Mouse (Mus musculus) intestine, embryonic 14.5 days (tissue): Measurements from ENCODE around the gene Krtap9-3. TPM values are rescaled to one million over a fixed set of nuclear protein-coding genes. Genes with fewer than 3 reads are reported as not detected.

ENCODE experiments used
- ATAC-seq: fragments of 200-750 bp; cut with Nextera tagmentation; replicated peaks from 2 replicates; pipeline ENCODE4 v1.8.0; 2017; ENCODE audit warnings: low read depth, moderate number of reproducible peaks, moderate TSS enrichment, moderate library complexity; ENCODE audit not compliant: low FRiP score, low TSS enrichment
- DNase-seq: peaks from one replicate; pipeline ENCODE4 v3.0.0-alpha.2; 2018; ENCODE audit warnings: low spot score
- H3K27ac ChIP-seq: fragments of 300-500 bp; sonication (generic); 2 replicates; pipeline ENCODE4 v1.5.1; 2014; ENCODE audit warnings: low read depth, mild to moderate bottlenecking, control low read depth
- H3K27me3 ChIP-seq: fragments of 300-500 bp; sonication (generic); replicated peaks from 2 replicates; pipeline ENCODE4 v1.6.1; 2014; ENCODE audit warnings: low read length, control low read depth; ENCODE audit not compliant: control insufficient read depth, insufficient read depth
- H3K36me3 ChIP-seq: fragments of 300-500 bp; sonication (generic); 2 replicates; pipeline ENCODE4 v1.6.1; 2014; ENCODE audit warnings: low read length, control low read depth; ENCODE audit not compliant: control insufficient read depth, insufficient read depth
- H3K4me1 ChIP-seq: fragments of 300-500 bp; sonication (generic); replicated peaks from 2 replicates; pipeline ENCODE4 v1.6.1; 2014; ENCODE audit warnings: low read length, control low read depth, mixed read lengths; ENCODE audit not compliant: control insufficient read depth, insufficient read depth
- H3K4me2 ChIP-seq: fragments of 300-500 bp; sonication (generic); 2 replicates; pipeline ENCODE4 v1.6.1; 2014; ENCODE audit warnings: low read length
- H3K4me3 ChIP-seq: fragments of 300-500 bp; sonication (generic); 2 replicates; pipeline ENCODE4 v1.5.1; 2014; ENCODE audit warnings: low read depth, low read length, control low read depth, mixed read lengths
- H3K9ac ChIP-seq: fragments of 300-500 bp; sonication (generic); 2 replicates; pipeline ENCODE4 v1.6.1; 2014; ENCODE audit warnings: mild to moderate bottlenecking, low read length
- H3K9me3 ChIP-seq: fragments of 300-500 bp; sonication (generic); 2 replicates; pipeline ENCODE4 v1.6.1; 2016; ENCODE audit warnings: low read length, control low read depth; ENCODE audit not compliant: control insufficient read depth
- WGBS: fragments of 180-500 bp; shearing (Covaris S2); extraction: QIAGEN DNeasy Blood & Tissue Kit; methylation state at CpG from one replicate; pipeline ENCODE4 v1.1.7; 2014; 5-methylcytosine and 5-hydroxymethylcytosine counted together
- polyA plus RNA-seq: library from polyadenylated mRNA; unstranded; fragments of >200 nt; fragmentation: Nextera tagmentation; extraction: Ambion mirVana; gene quantifications from 2 replicates; pipeline ENCODE4 v1.2.1, GENCODE M21; 2014

The Krtap9-3 gene
- polyA plus RNA-seq, 1 experiment from 2014 or later: not detected

GRCm38 (mm10) chr11:99556753-99557152, 41.2 kb downstream of the Krtap9-3 start, which contains the start of gene Krtap3-2:
Gene Krtap3-2, minus strand, starts transcription at chr11:99556853.
- DNase-seq (no peak), ATAC-seq (no peak)
- no peak within 1 kb of the TSS for H3K4me2 ChIP-seq
- H3K4me1 ChIP-seq: no peaks in the 10 kb centered on the region
- no peak within 1 kb of the TSS for H3K9ac ChIP-seq
- no peak within 1 kb of the TSS for H3K27ac ChIP-seq
- H3K27me3 ChIP-seq: no peaks in the 10 kb centered on the region
- WGBS: 50% methylated on average over 1 of the region's 2 CpGs
- H3K36me3 ChIP-seq: no peaks in the 10 kb centered on the region
- H3K9me3 ChIP-seq: no peaks in the 10 kb centered on the region
- H3K4me3 ChIP-seq: no peak within 1 kb of the TSS

GRCm38 (mm10) chr11:99556195-99556594, 41.7 kb downstream of the Krtap9-3 start:
- ATAC-seq (no peak), DNase-seq (no peak)
- no peak overlapping the region for H3K4me2 ChIP-seq
- 88% methylated on average over 2 of the region's 2 CpGs for WGBS
- no peak overlapping the region for H3K9ac ChIP-seq
- no peaks in the 10 kb centered on the region for H3K4me1 ChIP-seq
- no peak overlapping the region for H3K27ac ChIP-seq
- H3K27me3 ChIP-seq: no peaks in the 10 kb centered on the region
- no peaks in the 10 kb centered on the region for H3K36me3 ChIP-seq
- H3K9me3 ChIP-seq: no peaks in the 10 kb centered on the region
- H3K4me3 ChIP-seq: no peak overlapping the region

GRCm38 (mm10) chr11:99550765-99551164, 47.1 kb downstream of the Krtap9-3 start, which contains the start of gene Krtap3-3:
Gene Krtap3-3, minus strand, starts transcription at chr11:99550865.
- H3K9me3 ChIP-seq: no peaks in the 10 kb centered on the region
- WGBS: 69% methylated on average over 4 of the region's 4 CpGs
- no peaks in the 10 kb centered on the region for H3K36me3 ChIP-seq
- H3K4me2 ChIP-seq: no peak within 1 kb of the TSS
- ATAC-seq (no peak), DNase-seq (no peak)
- no peaks in the 10 kb centered on the region for H3K27me3 ChIP-seq
- no peaks in the 10 kb centered on the region for H3K4me1 ChIP-seq
- H3K9ac ChIP-seq: no peak within 1 kb of the TSS
- H3K27ac ChIP-seq: no peak within 1 kb of the TSS
- H3K4me3 ChIP-seq: no peak within 1 kb of the TSS

GRCm38 (mm10) chr11:99547892-99548291, 50.0 kb downstream of the Krtap9-3 start:
- Histone ChIP-seq H3K4me3 (no peak overlapping the region), H3K9me3 (no peaks in the 10 kb centered on the region), H3K9ac (no peak overlapping the region), H3K27me3 (no peaks in the 10 kb centered on the region), H3K4me2 (no peak overlapping the region), H3K4me1 (no peaks in the 10 kb centered on the region), H3K36me3 (no peaks in the 10 kb centered on the region), H3K27ac (no peak overlapping the region)
- no peak for ATAC-seq
- DNase-seq: no peak

Other genes starting within 250 kb of the Krtap9-3 start
- gene Krt27, start 247.0 kb downstream of the Krtap9-3 start, polyA plus RNA-seq: not detected in 2 replicates
- gene Krt28, start 223.2 kb downstream of the Krtap9-3 start, polyA plus RNA-seq: not detected in 2 replicates
- 26.2 and 28.5 TPM in 2 replicates for gene Krt10, start 208.7 kb downstream of the Krtap9-3 start, polyA plus RNA-seq
- gene Krt12, start 175.8 kb downstream of the Krtap9-3 start, polyA plus RNA-seq: not detected in 2 replicates
- 16.5 and 17.1 TPM in 2 replicates for gene Krt20, start 160.0 kb downstream of the Krtap9-3 start, polyA plus RNA-seq
- 6.0 and 9.2 TPM in 2 replicates for gene Krt23, start 105.0 kb downstream of the Krtap9-3 start, polyA plus RNA-seq
- not detected in 2 replicates for gene Krt39, start 76.8 kb downstream of the Krtap9-3 start, polyA plus RNA-seq
- not detected in 2 replicates for gene Krt40, start 54.9 kb downstream of the Krtap9-3 start, polyA plus RNA-seq
- gene Krtap3-3, start 47.2 kb downstream of the Krtap9-3 start, polyA plus RNA-seq: not detected in 2 replicates
- not detected in 2 replicates for gene Krtap3-2, start 41.3 kb downstream of the Krtap9-3 start, polyA plus RNA-seq
- not detected in 2 replicates for gene Gm11939, start 38.6 kb downstream of the Krtap9-3 start, polyA plus RNA-seq
- gene Krtap3-1, start 31.5 kb downstream of the Krtap9-3 start, polyA plus RNA-seq: not detected in 2 replicates
- not detected in 2 replicates for gene Krtap1-5, start 17.1 kb downstream of the Krtap9-3 start, polyA plus RNA-seq
- not detected in 2 replicates for gene Krtap1-4, start 14.5 kb downstream of the Krtap9-3 start, polyA plus RNA-seq
- not detected in 2 replicates for gene Krtap1-3, start 6.8 kb downstream of the Krtap9-3 start, polyA plus RNA-seq
- not detected in 2 replicates for gene Gm11938, start 5.2 kb upstream of the Krtap9-3 start, polyA plus RNA-seq
- gene Gm11937, start 12.1 kb upstream of the Krtap9-3 start, polyA plus RNA-seq: not detected in 2 replicates
- gene Krtap2-4, start 16.7 kb upstream of the Krtap9-3 start, polyA plus RNA-seq: not detected in 2 replicates
- not detected in 2 replicates for gene Gm11562, start 22.3 kb upstream of the Krtap9-3 start, polyA plus RNA-seq
- not detected in 2 replicates for gene Krtap4-1, start 30.1 kb upstream of the Krtap9-3 start, polyA plus RNA-seq
- not detected in 2 replicates for gene Krtap4-2, start 37.0 kb upstream of the Krtap9-3 start, polyA plus RNA-seq
- gene Krtap4-7, start 46.0 kb upstream of the Krtap9-3 start, polyA plus RNA-seq: not detected in 2 replicates
- not detected in 2 replicates for gene Gm11555, start 52.1 kb upstream of the Krtap9-3 start, polyA plus RNA-seq
- gene Gm11563, start 60.9 kb upstream of the Krtap9-3 start, polyA plus RNA-seq: not detected in 2 replicates
- not detected in 2 replicates for gene Krtap4-6, start 67.9 kb upstream of the Krtap9-3 start, polyA plus RNA-seq
- not detected in 2 replicates for gene Gm14190, start 92.6 kb upstream of the Krtap9-3 start, polyA plus RNA-seq
- gene Gm14180, start 136.2 kb upstream of the Krtap9-3 start, polyA plus RNA-seq: not detected in 2 replicates
- gene Gm11595, start 174.8 kb upstream of the Krtap9-3 start, polyA plus RNA-seq: not detected in 2 replicates
- gene Krtap4-8, start 182.6 kb upstream of the Krtap9-3 start, polyA plus RNA-seq: not detected in 2 replicates
- not detected in 2 replicates for gene Krtap4-9, start 187.1 kb upstream of the Krtap9-3 start, polyA plus RNA-seq
- not detected in 2 replicates for gene Gm11596, start 195.4 kb upstream of the Krtap9-3 start, polyA plus RNA-seq
- not detected in 2 replicates for gene Gm11569, start 200.8 kb upstream of the Krtap9-3 start, polyA plus RNA-seq
- not detected in 2 replicates for gene Gm11554, start 206.3 kb upstream of the Krtap9-3 start, polyA plus RNA-seq
- not detected in 2 replicates for gene Krtap4-13, start 211.8 kb upstream of the Krtap9-3 start, polyA plus RNA-seq
- gene Gm11564, start 217.6 kb upstream of the Krtap9-3 start, polyA plus RNA-seq: not detected in 2 replicates
- gene 2300003K06Rik, start 240.0 kb upstream of the Krtap9-3 start, polyA plus RNA-seq: not detected in 2 replicates